Mouse (Mus musculus) gastrocnemius, postnatal 10 days (tissue): ENCODE measurements around the gene Wdfy2. TPM values are rescaled to one million over a fixed set of nuclear protein-coding genes. Genes with fewer than 3 reads are reported as not detected.
A peak's percentile ranks its signal among the peaks of the same experiment; 100 is the strongest.
"Not testable (repeated sequence)": the region's sequence is repeated elsewhere in the genome, so short reads cannot be mapped to it uniquely, and the experiment has no call there.

Source experiments
- DNase-seq: peaks from one replicate; pipeline ENCODE4 v3.0.0; 2021; ENCODE audit warnings: mixed read lengths
- total RNA-seq, 2 experiments: library from RNA; stranded (reverse); gene quantifications; 2 replicates each; pipeline ENCODE4 v1.2.3; 2021

Gene Wdfy2
- total RNA-seq, 2 experiments from 2014 or later = 8.9 to 10.1 TPM

DNA sequence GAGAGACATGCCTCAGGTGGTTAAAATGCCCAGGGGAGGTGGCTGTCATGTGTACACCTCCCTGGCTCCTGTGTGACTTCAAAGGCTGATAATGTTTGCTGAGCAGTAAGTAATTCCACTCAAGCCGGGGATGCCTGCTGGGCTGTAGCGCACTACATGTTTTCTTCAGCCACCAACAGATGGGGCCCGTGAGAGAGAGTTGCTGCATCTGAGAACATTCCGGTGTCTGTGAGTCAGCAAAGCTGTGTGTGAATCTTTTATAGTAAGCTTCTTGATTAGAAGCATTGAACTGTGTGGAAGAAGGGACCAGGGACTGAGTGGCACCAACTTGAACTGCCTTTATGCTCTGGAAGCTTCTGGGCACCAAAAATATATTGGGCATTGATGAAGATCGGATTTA, 42.0 kb downstream of the Wdfy2 start:
- peak; percentile 67 for DNase-seq

DNA sequence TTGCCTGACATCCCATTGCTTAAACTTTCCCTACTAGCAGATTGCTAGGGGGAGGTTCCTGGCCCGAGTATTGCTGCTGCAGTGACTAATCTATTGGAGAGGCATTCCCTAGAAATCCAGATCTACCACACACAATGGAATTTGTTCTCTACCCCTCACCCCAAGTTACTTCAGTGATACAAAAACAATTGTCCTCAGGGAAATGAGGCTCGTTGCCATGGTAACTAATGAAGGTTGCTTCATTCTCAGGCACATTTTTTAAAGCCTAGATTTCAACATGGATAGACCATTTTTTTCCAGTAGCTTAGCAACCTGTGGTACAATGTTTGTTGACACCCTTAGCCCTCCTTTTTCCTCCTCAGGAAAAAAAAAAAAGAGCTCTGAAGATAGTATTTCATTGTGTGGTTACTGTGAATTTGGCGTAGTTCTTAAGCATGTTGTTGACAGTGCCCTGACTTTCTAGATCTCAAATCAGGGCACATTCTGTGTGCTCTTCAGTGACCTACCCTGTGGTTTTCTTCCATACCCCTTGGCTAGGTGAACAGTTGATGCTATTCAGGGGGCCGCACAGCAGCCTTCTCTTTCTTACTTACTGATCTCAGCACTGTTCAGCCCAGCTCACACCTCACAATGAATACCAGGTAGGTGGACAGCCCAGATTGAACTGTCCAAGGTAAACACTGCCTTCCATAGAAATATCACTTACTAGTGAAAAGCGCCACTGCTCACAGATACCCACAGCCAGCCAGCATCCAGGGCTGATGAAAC, 42.8 kb downstream of the Wdfy2 start:
- no peak for DNase-seq

DNA sequence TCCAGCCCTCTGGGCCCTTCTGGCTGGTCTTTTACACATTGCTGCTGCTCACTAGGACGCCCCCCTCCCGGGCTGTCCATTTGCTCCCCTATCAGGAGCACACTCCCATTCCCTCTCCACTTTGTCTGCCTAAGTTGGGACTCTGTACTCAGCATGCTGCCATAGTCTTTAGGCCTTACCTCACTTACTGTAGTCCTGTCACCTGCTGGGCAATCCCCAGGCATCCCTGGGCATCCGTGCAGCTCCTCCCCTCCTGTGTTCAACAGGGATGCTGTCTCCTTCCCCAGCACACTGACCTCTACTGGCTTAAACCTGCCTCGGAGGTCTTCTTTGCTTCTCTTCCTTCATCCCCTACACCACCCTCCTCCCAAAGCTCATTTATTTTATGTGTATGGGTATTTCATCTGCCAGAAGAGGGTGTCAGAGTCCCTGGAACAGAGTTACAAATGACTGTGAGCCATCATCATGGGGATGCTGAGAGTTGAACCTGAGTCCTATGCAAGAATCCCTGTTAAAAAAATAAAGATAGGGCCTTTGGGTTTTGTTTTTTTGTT, 44.7 kb downstream of the Wdfy2 start:
- DNase-seq = no peak

DNA sequence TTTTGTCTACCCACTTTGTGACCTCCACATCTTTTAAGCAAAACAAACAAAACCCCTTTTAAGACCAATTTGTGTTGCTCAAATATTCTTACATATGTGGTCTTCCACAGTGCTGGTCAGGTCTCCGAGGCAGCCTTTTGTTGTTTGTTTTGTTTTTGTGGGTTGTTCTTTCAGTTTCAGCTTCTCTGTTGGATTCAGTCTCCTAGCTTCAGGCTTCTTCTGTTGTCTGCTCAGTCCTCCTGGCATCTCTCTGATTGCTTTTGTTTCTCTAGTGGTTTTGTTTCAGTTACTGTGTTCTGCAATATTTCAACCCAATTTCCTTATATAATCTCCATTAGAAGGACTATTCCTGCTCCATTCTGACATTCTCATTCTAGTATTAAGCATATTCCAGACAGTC, 46.1 kb downstream of the Wdfy2 start:
- DNase-seq = no peak

DNA sequence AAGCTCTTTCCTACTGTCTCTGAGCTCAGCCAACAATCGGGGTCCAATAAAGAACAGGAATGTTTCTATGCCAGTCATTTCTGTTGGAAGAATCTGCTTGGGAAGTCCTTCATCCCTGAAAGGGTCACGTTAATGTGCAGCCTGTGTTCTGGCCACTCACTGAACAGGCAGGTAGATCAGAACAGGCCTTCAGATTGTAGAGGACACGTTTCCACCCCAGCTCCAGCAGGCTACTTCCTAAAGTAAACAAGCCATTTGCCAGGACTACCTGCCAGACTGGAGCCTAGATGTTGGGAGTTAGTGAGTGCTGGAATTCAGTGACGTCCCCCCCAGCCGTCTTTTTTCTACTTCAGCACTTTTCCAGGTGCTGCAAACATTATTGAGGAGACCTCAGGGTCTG, 46.7 kb downstream of the Wdfy2 start:
- no peak for DNase-seq

DNA sequence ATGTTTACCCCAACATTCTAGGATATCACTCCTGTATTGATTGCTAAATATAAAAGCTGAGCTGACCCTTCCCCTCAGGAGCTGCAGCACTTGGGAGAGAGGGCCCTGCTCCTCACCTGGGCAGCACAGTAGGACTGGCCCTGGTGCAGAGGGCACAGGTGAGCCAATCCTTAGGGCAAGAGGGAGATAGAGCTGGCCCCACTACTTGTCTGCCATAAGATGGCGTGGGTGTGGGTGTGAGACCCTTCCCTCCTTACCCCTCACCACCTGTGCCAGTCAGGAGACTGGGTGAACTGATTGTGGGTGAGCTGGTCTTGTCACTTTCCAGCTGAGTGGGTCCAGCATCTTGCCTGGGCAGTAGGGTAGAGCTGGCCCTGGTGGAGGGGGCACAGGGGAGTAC, 47.2 kb downstream of the Wdfy2 start:
- no peak for DNase-seq

DNA sequence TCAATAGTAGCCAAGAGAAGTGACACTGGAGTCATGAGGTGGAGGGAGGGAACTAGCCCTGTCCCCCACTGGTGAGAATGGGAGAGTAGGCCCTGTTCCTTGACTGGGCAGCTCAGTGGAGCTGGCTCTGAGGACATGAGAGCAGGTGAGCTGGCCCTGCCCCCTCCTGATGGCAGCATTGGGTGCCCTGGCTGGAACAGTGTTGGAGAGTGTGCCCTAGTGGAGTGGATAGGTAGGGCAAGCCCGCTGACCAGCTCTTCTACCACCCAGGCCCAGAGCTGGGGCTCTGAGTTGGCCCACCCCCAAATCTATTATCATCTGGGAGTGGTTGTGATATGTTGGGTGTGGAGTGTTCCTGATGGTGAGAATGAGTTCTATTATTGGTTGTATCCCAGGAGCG, 47.7 kb downstream of the Wdfy2 start:
- DNase-seq = no peak

DNA sequence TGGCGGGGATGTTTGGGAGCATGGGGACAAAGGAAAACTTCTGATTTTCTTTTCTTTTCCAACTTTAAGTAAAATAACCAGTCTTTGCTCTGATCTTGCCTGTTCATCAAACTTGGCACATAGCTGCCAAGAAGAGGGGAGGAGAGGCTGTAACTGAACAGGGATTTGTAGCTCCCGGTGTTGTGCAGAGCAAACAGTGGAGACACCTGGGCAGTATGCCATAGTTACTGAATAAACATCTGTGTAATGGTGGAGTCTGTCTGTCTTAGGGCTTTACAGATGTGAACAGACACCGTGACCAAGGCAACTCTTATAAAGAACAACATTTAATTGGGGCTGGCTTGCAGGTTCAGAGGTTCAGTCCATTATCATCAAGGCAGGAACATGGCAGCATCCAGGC, 53.9 kb downstream of the Wdfy2 start:
- no peak for DNase-seq

DNA sequence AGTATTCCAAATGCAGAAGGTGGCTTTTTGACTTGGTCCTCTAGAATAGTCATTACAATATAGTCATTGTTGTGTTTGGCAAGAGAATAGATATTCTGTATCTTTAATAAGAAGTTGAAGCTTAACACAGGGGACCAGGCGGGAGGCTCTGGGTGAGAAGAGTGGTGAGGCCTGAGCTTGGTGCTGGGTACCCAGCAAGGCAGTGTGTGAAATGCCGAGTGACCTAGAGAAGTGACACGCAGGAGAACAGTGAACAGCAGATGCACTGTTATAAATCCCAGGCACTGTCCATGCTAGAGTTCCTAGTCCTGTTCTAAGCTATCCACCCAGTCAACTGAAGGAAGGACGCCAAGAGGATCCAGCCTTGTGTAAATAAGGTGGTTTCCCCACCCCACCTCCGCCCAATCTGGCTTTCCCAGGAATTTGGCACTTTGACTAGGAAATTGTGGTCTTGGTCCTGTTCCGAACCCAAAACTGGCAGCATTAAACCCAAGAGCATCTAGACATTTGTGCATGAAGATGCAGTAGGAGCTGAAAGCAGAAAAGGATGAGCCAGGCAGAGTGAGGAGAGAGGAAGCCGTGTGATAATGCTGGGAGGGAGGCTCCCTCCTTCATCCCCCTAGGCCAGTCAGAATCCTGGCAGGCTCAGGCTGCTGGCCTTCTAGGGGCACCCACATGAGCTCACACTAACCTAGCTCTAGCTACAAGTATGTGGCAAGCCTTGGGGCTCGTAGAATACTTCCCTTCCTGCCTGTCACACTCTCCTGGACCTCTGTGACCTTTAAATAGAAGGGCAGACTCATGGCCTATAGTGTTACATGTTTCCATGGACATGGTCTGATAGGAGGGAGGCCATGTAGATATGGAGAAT, 55.5 kb downstream of the Wdfy2 start:
- no peak for DNase-seq

DNA sequence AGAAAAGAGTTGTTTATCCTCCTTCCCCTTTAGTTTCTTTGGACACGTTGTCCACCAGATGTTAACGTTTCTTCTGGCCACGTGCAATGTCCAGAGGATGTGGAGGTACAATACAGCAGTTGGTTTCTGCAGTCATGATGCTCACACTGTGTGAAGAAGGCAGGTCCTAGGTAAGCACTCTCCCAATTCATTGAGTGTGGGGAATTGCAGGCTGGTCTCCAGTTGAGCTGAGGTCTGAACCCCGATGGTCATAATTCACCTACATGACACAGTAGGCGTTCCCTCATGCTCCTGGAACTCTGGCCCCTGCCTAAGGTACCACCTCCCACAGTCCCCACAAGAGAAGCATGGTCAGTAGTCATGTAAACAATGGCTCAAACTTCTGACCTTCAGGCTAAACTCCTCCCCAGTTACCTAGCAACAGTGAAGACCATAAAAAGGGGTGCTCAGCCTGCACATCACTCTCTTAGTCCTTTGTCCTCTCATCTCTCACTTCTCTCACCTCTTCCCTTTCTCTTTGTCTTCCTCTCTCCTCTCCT, 56.2 kb downstream of the Wdfy2 start:
- DNase-seq = not testable (repeated sequence)

DNA sequence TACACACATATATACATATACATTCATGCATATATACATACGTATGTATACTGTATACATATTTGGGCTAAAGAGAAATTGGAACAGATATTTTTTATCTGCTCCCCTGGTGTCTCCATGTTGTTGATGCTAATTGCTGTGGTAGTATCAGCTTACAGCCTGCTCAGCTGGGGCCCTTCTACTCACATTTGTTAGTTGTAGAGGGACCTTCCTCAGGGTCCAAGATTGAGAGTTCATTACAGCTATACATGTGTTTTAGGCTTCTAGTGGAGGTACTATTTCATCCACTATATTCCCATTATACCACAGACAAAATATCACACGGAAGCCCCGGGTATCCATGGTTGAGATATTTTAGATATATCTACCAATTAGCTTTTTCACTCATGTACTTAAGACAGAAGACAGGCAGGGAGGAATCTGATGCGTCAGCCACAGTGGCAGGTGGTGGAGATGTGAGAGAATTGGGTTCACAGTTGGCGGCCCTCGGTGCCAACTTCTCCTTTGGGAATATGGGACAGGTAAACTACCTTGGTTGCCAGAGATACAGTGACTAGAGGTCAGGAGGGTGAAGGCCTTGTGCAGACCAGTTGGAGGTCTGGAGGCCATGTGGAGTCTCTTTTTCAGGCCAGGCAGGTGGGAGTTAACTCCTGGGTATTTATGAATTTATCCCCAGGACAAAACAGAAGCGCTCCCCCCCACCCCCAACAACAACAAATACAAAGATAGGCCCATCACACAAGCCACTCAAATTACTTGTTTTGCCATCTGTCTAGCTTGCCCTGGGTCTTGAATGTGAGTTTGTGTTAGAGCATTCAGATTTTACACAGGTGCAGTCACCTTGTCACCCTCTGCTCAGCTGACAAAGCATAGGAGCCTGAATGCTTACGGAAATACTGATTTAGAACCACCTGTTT, 57.7 kb downstream of the Wdfy2 start:
- DNase-seq = no peak

DNA sequence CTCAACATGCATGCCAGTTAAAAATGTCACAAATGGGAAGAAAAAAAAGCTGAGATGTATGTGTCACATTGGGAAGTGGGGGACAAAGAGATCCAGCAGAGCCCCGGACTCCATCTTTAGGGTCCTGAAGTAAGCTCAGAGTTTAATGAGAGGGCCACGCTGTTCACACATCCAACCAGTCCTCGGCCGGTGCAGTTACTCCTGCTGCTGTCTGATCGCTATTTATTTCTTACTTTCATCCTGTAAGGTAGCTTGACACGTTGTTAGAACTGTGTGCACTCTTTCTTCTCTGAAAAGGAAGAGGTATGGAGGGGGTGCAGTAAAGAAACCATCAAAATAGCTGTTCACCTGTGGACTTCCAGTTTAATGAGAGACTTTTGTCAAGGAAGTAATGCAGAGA, 60.6 kb downstream of the Wdfy2 start:
- DNase-seq = no peak

DNA sequence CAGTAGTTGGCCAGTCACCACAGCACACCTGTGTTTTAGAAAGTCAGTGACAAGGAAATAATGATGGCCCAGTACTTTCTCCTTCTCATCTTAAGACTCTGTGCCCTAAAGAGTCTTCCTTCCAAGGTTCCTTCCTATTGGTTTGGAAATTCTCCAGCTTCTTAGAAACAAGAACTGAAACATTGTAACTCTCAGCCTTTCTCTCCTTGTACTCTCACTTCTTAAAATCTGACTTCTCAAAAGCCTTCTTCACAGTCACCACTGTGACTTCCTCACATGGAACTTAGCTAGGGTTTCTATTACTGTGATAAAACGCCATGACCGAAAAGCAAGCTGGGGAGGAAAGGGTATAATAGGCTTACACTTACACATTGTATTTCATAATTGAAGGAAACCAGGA, 70.4 kb downstream of the Wdfy2 start:
- DNase-seq = no peak

DNA sequence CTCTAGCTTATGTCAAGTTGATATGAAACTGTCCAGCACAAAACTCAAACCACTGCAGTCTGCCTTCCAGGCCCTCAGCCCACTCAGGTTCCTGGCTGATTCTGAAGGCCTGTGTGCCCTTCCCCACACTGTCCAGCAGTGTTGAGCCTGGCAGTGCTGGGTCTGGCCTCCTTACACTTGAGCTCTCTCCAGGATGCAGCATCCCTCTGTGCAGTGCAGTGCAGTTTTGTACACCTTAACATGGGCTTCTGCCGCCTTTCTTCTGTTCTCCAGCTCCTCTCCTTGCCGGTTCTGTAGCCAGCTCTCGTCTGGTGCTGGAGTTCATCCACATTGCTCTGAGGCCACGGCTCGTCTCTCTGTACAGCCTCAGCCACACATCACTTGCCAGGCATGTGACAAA, 71.1 kb downstream of the Wdfy2 start:
- no peak for DNase-seq

DNA sequence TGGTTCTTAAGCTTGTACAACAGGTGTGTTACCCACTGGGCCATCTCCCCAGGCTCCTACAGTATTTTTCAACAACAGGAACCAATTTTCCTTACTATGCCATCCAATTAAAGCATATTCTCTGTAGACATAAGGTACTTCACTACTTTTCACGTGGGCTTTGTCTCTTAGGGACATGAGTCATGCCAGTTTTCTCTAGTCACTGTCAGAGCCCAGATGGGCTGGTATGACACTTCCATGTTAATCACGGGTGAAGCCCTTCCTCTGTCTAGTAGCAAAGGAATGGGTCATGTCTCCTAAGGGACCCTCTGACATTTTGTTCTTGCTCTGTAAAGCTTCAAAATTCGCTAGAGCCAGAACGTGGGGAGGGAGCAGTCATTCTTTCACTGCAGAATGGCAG, 73.4 kb downstream of the Wdfy2 start:
- no peak for DNase-seq

DNA sequence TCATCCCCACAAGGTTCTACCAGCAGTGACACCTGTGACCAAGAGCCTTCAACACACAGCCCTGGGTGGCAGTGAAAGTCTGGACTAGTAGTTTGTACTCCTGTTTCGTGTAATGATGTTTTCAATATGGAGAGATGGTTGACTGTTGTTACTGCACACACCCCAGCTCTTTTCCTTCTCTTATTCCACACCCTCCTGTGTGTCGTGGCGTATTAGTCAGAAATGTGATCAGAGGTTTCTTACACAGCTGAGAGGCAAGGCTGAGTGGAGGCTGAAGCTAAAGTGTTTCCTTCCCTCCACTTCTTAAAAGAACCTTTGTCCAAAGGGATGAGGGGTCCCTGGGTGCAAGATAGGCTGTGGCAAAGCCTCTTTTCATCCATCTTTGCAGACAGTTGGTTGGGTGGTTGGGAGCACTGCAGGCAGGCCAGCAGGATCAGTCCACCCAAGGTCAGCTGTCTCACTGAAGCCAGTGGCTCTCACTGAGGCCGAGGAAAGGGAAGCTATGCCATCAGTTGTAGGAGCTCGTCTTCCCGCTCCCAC, 77.7 kb downstream of the Wdfy2 start:
- no peak for DNase-seq

DNA sequence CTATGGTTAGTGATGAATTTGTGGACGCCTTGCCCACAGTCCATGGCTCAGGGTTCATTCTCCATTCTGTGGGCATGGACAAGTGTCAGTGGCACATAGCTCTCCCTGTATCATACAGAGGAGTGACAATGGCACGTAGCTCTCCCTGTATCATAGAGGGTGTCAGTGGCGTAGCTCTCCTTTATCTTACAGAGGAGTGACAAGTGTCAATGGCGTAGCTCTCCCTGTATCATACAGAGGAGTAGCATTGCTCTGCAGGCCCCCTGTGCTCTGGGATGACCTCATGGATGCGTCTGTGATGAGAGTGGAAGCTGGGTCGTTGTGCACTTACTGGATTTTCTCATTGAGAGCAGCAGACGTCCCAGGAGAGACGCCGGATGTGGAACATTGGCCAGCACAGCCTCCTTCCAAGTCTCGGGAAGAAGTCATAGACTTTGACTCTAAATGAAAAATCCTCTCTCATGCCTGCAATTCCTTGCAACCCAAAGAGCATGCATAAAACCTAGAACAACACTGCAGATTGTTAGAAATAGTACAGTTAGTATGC, 79.1 kb downstream of the Wdfy2 start:
- DNase-seq = no peak

DNA sequence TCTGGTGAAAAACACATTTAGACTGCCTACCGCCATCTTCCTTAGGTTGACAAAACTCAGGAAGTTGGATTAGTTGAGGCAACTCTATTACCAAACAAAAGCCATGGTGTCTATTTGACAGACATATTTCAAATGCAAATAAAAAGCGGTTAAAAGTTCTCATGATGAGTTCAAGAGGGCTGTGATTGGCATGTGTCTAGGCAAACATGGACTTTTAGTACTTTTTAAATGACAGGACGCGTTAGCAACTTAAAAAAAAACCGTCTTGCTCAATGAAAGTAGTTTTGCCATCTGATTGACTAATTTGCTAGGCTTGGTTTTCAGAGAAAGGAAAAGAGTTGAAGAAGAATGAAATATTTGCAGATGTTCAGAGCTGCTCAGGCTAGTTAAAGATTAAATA, 83.9 kb downstream of the Wdfy2 start:
- no peak for DNase-seq

DNA sequence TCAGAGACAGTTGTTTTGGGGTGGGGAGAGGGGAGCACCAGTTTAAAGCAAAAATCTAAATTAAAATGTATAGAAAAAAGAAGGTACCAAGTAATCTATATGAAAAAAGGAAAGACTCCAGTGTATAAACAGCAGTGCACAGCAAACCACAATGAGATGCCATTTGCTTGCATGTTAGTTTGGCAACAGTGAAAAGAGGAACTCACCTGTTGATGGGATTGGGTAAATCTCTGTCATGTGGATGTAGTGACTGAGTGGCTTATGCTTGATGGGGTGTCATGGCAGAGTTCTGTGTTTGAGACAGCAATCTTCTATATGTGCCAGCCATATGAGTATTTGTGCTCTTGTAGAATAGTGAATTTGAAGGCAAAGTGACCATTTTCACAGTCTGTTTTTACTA, 85.2 kb downstream of the Wdfy2 start:
- no peak for DNase-seq

DNA sequence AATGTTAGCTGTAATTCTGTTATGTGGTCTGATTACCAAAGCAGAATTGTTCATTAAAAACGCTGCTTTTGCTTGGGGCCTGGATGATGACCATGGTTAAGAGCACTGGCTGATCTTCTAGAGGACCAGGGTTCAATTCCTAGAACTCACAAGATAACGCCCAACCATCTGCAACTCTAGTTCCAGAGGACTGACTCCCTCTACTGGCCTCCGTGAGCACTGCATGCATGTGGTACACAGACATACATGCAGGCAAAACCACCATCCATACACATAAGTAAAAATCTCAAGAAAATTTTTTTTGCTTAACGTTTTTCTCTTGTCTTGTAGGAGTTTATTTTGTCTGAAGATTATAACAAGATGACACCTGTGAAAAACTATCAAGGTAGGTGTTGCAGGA, 87.3 kb downstream of the Wdfy2 start:
- no peak for DNase-seq

DNA sequence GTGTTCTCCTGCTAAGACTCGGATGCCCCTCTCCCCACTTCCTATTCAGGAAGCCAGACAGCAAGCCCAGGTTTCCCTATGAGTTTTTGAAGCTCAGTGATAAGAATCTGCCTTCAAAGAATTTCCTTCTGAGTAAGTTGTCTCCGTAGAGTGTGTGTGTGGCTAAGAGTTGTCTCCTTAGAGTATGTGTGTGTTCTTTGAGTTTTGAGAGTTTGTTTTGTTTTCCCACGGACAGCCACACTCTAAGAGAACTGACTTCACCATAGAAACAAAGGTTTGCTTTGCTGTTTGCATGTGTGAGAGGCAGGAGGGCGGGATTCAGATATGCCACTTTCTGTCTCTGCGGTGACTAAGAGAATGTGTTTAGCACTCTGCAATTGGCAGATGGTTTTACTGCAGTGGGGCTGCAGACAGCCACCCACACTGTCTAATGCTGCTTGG, 90.6 kb downstream of the Wdfy2 start:
- no peak for DNase-seq
